Mouse (Mus musculus): ENCODE data around the gene Olfr33. TPM values are rescaled to one million over a fixed set of nuclear protein-coding genes. Genes with fewer than 3 reads are reported as not detected.
A peak's percentile ranks its signal among the peaks of the same experiment; 100 is the strongest.

Gene Olfr33
- not detected for total RNA-seq (2021)
- long read RNA-seq, result 0 reads

DNA sequence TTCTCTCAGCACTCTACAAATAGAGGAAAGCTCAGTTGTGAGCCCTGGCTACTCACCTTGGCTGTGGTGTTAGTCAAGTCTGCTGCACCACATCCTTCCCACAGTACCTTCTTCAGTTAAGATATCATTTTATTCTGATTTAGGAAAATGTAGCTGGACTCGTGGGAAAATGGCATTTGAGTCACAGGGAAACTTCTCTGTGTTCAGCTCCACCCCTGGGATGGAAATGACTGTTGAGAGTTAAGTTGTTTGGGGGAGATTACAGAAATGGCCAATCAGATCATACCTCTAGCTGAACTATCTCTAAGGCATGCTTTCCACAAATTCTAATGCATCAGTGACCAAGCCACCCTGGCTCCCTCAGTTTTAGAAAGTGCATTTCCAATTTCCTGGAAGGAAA, at the start of gene Olfr33:
TSS of gene Olfr33 (minus strand) at position 101 of the 400 bp plus-strand sequence.
- DNase-seq (ENCODE audit: low spot score in 2 of 2), result no peak

DNA sequence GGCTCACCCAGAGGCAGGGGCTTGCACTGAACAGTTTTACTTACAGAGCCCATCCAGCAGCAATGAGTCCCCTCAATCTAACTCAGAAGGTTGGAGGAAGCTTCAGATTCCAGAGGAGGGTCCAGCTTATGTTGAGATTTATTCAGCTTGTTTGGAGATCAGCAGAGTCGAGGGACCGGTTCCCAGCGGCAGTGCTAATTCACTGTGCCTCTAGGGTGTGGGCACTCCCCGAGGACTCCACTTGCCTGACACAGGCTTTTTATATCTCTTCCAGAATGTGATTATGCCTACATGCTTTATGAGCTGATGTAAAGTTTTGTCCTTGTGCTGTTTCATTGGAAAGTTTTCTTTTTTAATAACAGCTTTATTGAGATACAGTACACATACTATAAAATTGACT, 40.4 kb upstream of the Olfr33 start, which contains the start of the genes Olfr560 and Olfr78:
TSS of gene Olfr560 (minus strand) at position 101 of the 400 bp plus-strand sequence.
TSS of gene Olfr78 (minus strand) at position 206 of the 400 bp plus-strand sequence.
- no peak for DNase-seq (ENCODE audit: low spot score in 2 of 2)

DNA sequence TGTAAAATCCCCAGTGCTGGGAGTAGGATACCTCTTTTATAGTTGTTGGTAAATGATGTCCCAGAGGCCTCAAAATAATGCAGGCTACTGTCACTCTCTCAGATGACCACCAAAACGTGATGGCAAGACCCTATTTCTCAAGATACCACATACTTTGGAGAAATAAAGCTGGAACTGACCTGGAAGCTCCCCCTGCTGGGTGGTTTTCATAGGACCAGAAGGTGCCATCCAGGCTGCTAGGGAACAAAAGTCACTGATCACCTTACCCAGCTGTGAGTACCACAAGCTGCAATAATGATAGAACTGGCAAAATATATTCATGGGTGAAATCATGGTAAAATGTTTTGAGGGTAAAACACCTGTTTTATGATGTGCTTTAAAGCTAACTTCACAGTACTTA, 33.2 kb upstream of the Olfr33 start:
- no peak for DNase-seq (ENCODE audit: low spot score in 2 of 2)

DNA sequence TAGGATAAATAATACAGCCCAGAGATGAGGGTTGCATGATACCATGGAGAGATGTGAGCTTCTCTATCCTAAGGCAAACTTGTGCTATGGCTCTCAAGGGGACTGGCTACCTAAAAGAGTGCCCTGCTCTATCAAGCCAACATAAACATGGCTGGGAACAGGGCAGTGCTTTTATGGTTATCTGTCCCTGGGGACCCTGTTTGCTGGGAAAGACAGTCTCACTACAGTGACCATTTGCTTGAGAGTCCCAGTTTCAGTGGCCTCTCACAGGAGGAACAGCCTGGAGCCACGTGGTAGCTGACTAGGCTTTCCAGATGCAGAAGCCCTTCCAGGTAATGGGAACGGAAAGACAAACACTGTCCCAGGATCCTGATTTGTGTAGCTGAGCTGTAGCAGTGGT, 18.8 kb upstream of the Olfr33 start:
- no peak for DNase-seq (ENCODE audit: low spot score in 2 of 2)

DNA sequence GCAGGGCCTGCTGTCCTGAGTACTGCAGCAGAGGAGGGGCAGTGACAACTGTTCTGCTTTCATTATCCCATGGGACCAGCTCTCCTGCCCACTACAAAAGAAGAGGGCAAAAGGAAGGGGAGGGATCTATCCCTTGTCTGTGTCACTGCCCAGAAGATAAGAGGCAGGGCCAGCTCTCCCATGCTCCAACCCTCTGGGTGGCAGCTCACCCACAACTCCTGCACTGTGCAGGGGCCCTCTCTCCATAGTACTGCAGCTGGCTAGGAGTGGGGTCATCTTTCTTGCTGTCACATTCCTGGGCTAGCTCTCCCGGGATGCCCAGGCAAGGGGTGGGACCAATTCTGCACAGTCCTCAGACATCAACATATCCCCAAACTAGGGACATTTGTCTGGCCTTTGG, 14.9 kb upstream of the Olfr33 start:
- no peak for DNase-seq (ENCODE audit: low spot score in 2 of 2)

DNA sequence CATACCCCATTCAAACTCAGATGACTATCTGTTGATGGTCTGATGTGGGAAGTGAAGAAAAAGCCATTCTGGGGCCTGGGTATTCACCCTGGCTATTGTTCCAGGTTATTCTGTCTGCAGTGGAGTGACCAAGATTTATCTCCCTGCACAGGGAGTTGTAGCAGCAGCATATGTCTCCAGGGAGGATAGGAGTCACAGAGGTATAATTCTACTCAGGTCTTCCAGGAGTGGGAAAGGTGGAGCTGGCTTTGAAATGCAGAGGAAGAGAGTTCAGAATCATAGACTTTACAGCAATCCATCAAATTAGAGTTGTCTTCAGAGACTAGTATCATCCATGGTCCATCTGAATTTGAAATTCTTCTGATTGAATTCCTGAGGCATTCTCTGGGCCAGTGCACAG, 8.5 kb upstream of the Olfr33 start, which contains the start of gene Olfr559:
TSS of gene Olfr559 (minus strand) at position 101 of the 400 bp plus-strand sequence.
- DNase-seq (ENCODE audit: low spot score in 2 of 2), result no peak

DNA sequence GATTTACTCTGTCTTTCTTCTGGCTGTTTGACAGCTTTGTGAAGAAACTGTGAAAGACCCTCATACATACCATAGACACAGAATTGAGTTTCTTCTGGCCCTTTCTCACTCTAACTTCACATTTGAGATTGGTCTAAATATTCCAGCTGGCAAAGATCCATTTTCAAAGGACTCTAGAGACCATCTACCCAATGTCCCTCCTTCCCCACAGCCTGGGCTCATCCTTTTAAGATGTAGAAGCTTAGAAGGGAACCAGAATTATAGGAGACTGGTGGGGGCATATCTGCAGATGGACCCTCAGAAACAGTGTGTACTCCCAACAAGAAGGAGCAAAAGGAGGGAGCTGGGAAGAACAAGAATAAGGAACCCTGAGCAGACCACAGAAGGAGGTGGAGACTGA, 17.0 kb downstream of the Olfr33 start, which contains the start of gene Olfr558:
TSS of gene Olfr558 (plus strand) at position 301 of the 400 bp plus-strand sequence.
- DNase-seq (ENCODE audit: low spot score in 2 of 2), result no peak

DNA sequence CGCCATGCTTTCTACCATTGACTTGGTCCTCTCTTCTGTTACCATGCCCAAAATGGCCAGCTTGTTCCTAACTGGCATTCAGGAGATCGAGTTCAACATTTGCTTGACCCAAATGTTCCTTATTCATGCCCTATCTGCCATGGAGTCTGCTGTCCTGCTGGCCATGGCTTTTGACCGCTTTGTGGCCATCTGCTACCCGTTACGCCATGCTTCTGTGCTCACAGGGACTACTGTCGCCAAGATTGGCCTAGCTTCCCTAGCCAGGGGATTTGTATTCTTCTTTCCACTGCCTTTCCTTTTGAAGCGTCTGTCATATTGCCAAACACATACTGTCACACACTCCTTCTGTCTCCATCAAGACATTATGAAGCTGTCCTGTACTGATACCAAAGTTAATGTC, 20.4 kb downstream of the Olfr33 start:
- no peak for DNase-seq (ENCODE audit: low spot score in 2 of 2)

DNA sequence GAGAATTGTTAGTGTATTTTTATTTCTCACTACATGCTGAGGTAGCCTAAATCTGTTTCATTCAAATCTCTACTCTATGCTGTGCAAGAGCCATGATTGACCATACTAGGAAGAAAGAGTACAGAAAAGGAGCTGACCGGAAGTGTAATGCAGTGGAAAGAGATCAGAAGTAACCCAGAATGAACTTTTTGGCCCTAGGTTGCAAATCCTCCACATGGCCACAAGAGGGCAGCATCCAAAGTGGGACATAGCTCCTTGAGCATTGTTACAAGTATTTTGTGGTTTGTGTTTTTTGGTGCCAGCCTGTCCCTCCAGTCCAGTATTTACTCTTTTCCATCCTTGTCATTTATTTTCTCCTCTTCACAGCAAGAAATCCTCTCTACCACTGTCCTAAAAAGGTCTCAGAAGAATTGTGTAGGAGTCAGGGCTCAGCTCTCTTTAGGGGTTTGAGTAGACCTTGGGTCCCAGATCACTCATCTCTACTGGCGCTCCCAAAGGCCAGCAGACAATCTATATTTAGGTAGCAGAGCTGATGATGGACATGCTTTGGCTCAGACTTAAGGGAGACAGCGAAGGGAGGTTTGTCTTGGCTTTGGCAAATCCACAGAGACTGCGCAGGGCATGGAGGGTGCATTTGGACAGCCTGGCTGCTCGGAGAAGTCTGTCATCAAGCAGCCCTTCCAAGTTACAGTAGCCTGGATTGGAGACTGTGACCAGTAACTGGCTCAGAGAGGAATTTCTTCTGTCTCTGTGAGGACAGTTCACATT, 23.3 kb downstream of the Olfr33 start, which contains the start of gene Olfr557:
TSS of gene Olfr557 (plus strand) at position 553 of the 768 bp plus-strand sequence.
- DNase-seq (ENCODE audit: low spot score in 2 of 2), result peak; percentile 23 to 50

DNA sequence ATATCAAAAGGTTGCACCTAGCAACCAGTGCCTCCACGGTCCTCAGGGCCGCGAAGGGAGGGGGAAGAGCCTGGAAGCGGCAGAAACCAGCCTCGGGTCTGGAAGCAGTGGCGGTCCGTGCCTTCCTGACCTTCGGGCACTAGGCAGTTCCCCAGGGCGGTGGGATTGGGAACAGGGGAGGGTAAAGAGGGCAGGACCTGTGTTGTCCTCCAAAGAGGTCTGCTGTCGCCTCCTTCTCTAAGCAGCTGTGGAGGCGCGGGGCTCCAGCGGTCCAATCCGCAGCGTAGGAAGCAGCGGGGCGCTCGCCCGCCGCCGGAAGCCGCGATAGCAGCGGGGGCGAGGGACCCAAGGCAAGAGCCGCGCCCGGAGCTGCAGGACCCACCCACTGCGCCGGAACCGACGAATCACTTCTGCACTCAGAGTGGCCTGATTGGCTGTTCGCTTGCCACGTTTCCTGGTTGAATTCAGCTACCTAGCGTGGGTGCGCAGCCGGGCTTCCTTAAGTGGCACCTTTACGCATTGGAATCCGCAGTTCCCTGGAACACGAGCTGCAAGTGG, 31.8 kb downstream of the Olfr33 start, which contains the start of gene Trim68:
TSS of gene Trim68 (minus strand) at position 384 of the 558 bp plus-strand sequence.
- peak; percentile 75 to 85 for DNase-seq (ENCODE audit: low spot score in 2 of 2)

DNA sequence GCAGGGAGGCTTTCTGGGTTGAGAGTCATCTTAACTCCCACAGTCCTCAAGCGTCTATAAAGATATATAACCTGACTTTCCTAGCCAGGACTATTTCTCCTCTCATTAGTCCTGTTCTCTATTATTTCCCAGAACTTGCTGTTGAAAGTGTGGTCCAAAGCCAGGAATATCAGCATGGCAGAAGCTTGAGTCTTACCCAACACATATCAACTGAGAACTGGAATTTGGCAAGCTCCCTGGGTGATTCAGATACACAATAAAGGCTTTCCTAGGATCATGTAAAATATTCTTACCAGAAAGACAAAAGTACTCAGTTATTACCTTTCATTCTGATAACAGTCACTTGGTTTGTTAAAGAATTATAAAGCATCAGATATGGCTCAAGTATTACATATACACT, 37.0 kb downstream of the Olfr33 start:
- no peak for DNase-seq (ENCODE audit: low spot score in 2 of 2)

DNA sequence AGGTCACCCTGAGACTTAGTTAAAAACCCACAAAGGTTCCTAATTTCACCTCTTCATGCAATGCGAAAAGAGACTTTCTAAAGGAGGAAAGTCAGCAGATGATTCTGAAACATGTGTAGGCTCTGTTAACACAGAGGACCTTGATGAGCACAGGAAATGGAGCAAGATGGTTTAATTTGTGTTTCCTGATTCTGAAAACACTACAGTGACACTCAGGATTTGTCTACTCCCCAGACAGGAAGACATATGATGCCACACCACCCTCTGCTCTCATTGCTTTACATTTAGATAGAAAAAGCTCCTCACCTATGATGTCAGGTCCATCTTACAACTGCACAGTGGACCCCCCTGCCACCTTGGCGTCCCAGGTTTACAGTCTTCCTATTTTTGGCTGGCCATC, 42.6 kb downstream of the Olfr33 start:
- no peak for DNase-seq (ENCODE audit: low spot score in 2 of 2)

DNA sequence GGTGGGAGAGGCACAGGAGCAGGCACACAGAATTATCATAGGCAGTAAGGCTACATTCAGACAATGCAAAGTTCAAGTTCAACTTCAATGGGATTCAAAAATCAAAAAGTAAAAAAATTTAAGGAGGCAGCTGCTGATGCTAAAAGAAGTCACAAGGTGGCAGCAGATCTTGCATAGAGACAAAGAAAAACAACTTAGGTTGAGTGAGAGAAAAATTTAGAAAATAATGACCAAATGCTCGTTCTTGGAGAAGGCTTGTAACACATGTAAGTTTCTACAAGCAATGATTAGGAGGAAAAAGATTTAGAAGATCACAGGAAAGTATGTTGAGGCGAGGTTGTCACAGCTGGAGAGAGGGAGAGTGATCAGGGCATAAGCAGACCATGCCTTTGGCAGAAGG, 53.5 kb downstream of the Olfr33 start:
- DNase-seq (ENCODE audit: low spot score in 2 of 2), result no peak

DNA sequence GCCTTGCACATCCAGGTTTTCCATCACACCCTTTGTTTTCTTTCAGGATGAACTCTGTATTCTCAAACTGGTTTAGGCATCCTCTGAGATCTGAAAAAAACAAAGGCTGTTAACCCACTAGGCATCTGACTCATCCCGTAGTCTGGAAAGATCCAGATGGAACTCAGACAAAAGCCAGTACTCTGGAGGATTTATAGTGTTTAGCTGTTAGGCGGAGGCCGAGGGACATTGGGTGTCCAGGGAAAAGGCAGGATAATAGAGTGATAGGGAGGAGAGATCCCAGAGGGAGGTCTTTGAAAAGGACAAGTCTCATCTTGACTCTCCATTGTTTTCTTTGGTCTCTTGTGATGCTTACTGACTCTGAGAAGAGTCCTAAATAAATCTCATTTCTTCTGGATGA, 54.3 kb downstream of the Olfr33 start, which contains the start of gene Olfr556:
TSS of gene Olfr556 (plus strand) at position 301 of the 400 bp plus-strand sequence.
- no peak for DNase-seq (ENCODE audit: low spot score in 2 of 2)

Other genes starting within 250 kb of the Olfr33 start
- not detected for gene Olfr543, start 237.4 kb downstream of the Olfr33 start, total RNA-seq (2021)
- gene Olfr544, start 230.8 kb downstream of the Olfr33 start, total RNA-seq (2021), result not detected
- not detected for gene Olfr545, start 219.5 kb downstream of the Olfr33 start, total RNA-seq (2021)
- not detected for gene Olfr547, start 184.3 kb downstream of the Olfr33 start, total RNA-seq (2021)
- not detected for gene Olfr548-ps1, start 178.2 kb downstream of the Olfr33 start, total RNA-seq (2021)
- not detected for gene Olfr549, start 169.2 kb downstream of the Olfr33 start, total RNA-seq (2021)
- gene Trim21, start 153.6 kb downstream of the Olfr33 start, total RNA-seq (2021), result 1 to 10 TPM; 2.4 to 3.2 TPM
- 1 to 10 TPM in 1 of 2 experiments, under 1 TPM in 1; 0.94 to 2.7 TPM for gene Olfr550, start 147.6 kb downstream of the Olfr33 start, total RNA-seq (2021)
- gene Olfr551, start 127.2 kb downstream of the Olfr33 start, total RNA-seq (2021), result not detected
- under 1 TPM; 0.13 to 0.18 TPM for gene Olfr552, start 121.3 kb downstream of the Olfr33 start, total RNA-seq (2021)
- not detected for gene Olfr553, start 100.9 kb downstream of the Olfr33 start, total RNA-seq (2021)
- not detected for gene Olfr554, start 80.6 kb downstream of the Olfr33 start, total RNA-seq (2021)
- not detected for gene Olfr555, start 60.2 kb downstream of the Olfr33 start, total RNA-seq (2021)
- not detected for gene Olfr556, start 54.2 kb downstream of the Olfr33 start, total RNA-seq (2021)
- gene Trim68, start 31.7 kb downstream of the Olfr33 start, total RNA-seq (2021), result 1 to 10 TPM; 6.2 to 7.5 TPM
- not detected for gene Olfr557, start 23.2 kb downstream of the Olfr33 start, total RNA-seq (2021)
- under 1 TPM; 0.34 to 0.49 TPM for gene Olfr558, start 16.9 kb downstream of the Olfr33 start, total RNA-seq (2021)
- gene Olfr559, start 8.4 kb upstream of the Olfr33 start, total RNA-seq (2021), result not detected
- gene Olfr560, start 40.3 kb upstream of the Olfr33 start, total RNA-seq (2021), result not detected
- gene Olfr78, start 40.4 kb upstream of the Olfr33 start, total RNA-seq (2021), result under 1 TPM; 0.23 to 0.76 TPM
- not detected for gene Olfr561, start 52.2 kb upstream of the Olfr33 start, total RNA-seq (2021)
- gene Olfr564, start 84.4 kb upstream of the Olfr33 start, total RNA-seq (2021), result not detected
- not detected for gene Olfr566, start 139.7 kb upstream of the Olfr33 start, total RNA-seq (2021)
- gene Olfr568, start 158.1 kb upstream of the Olfr33 start, total RNA-seq (2021), result not detected
- not detected for gene Olfr569, start 171.8 kb upstream of the Olfr33 start, total RNA-seq (2021)
- not detected for gene Olfr570, start 175.5 kb upstream of the Olfr33 start, total RNA-seq (2021)
- gene Olfr571, start 198.5 kb upstream of the Olfr33 start, total RNA-seq (2021), result not detected
- gene Olfr572, start 205.3 kb upstream of the Olfr33 start, total RNA-seq (2021), result not detected
- gene Olfr573-ps1, start 223.5 kb upstream of the Olfr33 start, total RNA-seq (2021), result not detected
- gene Olfr574, start 229.4 kb upstream of the Olfr33 start, total RNA-seq (2021), result not detected
- gene Olfr575, start 239.7 kb upstream of the Olfr33 start, total RNA-seq (2021), result not detected
- gene Olfr576, start 243.6 kb upstream of the Olfr33 start, total RNA-seq (2021), result not detected

All from layer of hippocampus, postnatal 10 days (tissue).